Mouse (Mus musculus) heart, adult 2 months (tissue): ENCODE data around the gene Rai14. TPM values are rescaled to one million over a fixed set of nuclear protein-coding genes. Genes with fewer than 3 reads are reported as not detected.

Source experiments
- DNase-seq, 2 experiments: peaks; one replicate each; pipeline ENCODE4 v3.0.0; 2021
- H3K27ac ChIP-seq: fragments of 200-600 bp; 2 replicates; pipeline ENCODE4 v1.8.1; 2022
- H3K27me3 ChIP-seq: fragments of 200-500 bp; 2 replicates; pipeline ENCODE4 v1.6.1; 2012; ENCODE audit warnings: mild to moderate bottlenecking, low read length, inconsistent platforms, mixed read lengths; ENCODE audit not compliant: control insufficient read depth, insufficient read depth
- H3K36me3 ChIP-seq: fragments of 200-500 bp; 2 replicates; pipeline ENCODE4 v1.6.1; 2012; ENCODE audit warnings: low read length, inconsistent platforms; ENCODE audit not compliant: control insufficient read depth, insufficient read depth
- H3K4me1 ChIP-seq: fragments of 200-500 bp; 2 replicates; pipeline ENCODE4 v1.6.1; 2011; ENCODE audit warnings: low read length; ENCODE audit not compliant: control insufficient read depth, insufficient read depth
- H3K4me3 ChIP-seq: fragments of 200-600 bp; 2 replicates; pipeline ENCODE4 v1.8.1; 2022
- H3K79me2 ChIP-seq: fragments of 200-500 bp; replicated peaks from 2 replicates; pipeline ENCODE4 v1.6.1; 2012; ENCODE audit warnings: mild to moderate bottlenecking, inconsistent platforms, low read length, moderate library complexity, mixed read lengths; ENCODE audit not compliant: control insufficient read depth, insufficient read depth
- H3K9ac ChIP-seq: fragments of 200-500 bp; 2 replicates; pipeline ENCODE4 v1.6.1; 2012; ENCODE audit warnings: low read depth, mild to moderate bottlenecking, control low read depth, inconsistent platforms, low read length, mixed read lengths
- CTCF ChIP-seq: fragments of 200-600 bp; IDR thresholded peaks from 2 replicates; pipeline ENCODE4 v1.8.1; 2022; ENCODE audit warnings: antibody characterized with exemption, mild to moderate bottlenecking, moderate library complexity
- EP300 ChIP-seq: fragments of 200-500 bp; IDR thresholded peaks from 2 replicates; pipeline ENCODE4 v1.6.1; 2011; ENCODE audit warnings: low read depth, low read length, control low read depth; ENCODE audit not compliant: insufficient read depth
- POLR2A ChIP-seq: fragments of 200-500 bp; IDR thresholded peaks from 2 replicates; pipeline ENCODE4 v1.6.1; 2011; ENCODE audit warnings: mild to moderate bottlenecking, low read depth, low read length, control low read depth; ENCODE audit not compliant: insufficient read depth
- WGBS: fragments of 180-500 bp; shearing (Covaris S2); methylation state at CpG from one replicate; pipeline ENCODE4 v1.1.7; 2018; 5-methylcytosine and 5-hydroxymethylcytosine counted together
- intact Hi-C: fragments of 180-260 bp; cut with DNase I; formaldehyde crosslinking; loops from one replicate; pipeline ENCODE4 v1.15.1; 2025
- polyA plus RNA-seq: library from polyadenylated mRNA; depleted of rRNA; stranded (reverse); fragments of >200 nt; gene quantifications from 2 replicates; pipeline ENCODE4 v1.2.3, GENCODE M21; 2012
- total RNA-seq, 2 experiments: library from RNA; stranded (reverse); gene quantifications; 2 replicates each; pipeline ENCODE4 v1.2.3; 2021

Gene Rai14
- total and polyA plus RNA-seq, 3 experiments: 1.1 to 4.3 (median 3.7) TPM

DNA sequence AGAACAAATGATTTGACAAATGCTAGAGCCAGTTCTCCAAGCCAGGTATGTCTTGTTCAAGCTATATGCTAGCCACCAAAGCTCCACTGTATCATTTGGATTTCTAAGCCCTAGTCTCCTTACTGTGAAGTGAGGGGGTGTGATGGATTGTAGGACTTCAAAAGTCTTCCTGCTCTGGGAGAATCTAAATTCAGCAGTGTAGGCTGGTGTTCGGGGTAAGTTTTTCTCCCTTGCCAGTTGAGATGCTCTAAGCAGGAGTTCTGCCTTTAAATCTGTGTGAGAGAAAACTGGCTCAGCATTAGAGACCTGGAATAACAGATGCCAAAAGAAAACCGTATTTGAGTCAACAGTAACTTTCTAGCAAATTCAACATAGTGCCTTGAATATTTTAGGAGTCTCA, 35.9 kb upstream of the Rai14 start:
- H3K79me2 ChIP-seq: no peaks in the 10 kb centered on the region
- no peak for DNase-seq
- no peaks in the 10 kb centered on the region for H3K27me3 ChIP-seq
- WGBS: 76% methylated on average over 2 of the region's 2 CpGs
- H3K9ac ChIP-seq: no peak overlapping the region
- H3K27ac ChIP-seq: no peak overlapping the region
- intact Hi-C loops: no loop called here
- no peak overlapping the region for H3K4me3 ChIP-seq
- peaks cover 2% of the 10 kb centered on the region; the same call in 1 of the 2 replicates for H3K4me1 ChIP-seq
- no peaks in the 10 kb centered on the region for H3K36me3 ChIP-seq
- TF ChIP-seq POLR2A (no peak), CTCF (no peak), EP300 (no peak)

DNA sequence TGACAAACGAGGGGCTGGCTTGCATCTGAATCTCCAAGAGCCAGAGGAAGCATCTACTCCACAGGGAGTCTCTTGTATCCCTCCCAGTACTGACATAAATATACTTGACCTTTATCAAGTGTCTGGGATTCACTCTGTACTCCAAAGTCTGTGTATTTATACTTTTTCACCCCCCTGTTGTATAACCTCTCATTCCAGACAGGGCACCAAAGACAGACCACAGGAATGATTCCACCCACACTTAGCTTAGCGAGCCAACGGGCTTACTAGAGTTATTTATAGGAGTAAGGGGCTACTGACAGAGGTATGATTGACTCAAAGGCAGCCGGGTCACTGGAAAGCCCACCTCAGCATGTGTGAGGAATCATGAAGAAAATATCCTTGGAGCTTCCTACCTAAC, 35.3 kb upstream of the Rai14 start:
- Histone ChIP-seq H3K27me3 (no peaks in the 10 kb centered on the region), H3K4me3 (no peak overlapping the region), H3K79me2 (no peaks in the 10 kb centered on the region), H3K36me3 (no peaks in the 10 kb centered on the region), H3K9ac (no peak overlapping the region), H3K27ac (no peak overlapping the region), H3K4me1 (peaks cover 2% of the 10 kb centered on the region; the same call in 1 of the 2 replicates)
- 72% methylated on average over 4 of the region's 4 CpGs for WGBS
- DNase-seq: no peak
- TF ChIP-seq POLR2A (no peak), CTCF (no peak), EP300 (no peak)
- intact Hi-C loops: loop anchor here (10.0 kb wide), 1 partner anchor 65 kb away; no protein-coding TSS in a partner anchor

- WGBS: 55% methylated on average over 8 of the region's 8 CpGs
Observed at GRCm38 (mm10) chr15:10747638-10748037, 33.2 kb upstream of the Rai14 start.

DNA sequence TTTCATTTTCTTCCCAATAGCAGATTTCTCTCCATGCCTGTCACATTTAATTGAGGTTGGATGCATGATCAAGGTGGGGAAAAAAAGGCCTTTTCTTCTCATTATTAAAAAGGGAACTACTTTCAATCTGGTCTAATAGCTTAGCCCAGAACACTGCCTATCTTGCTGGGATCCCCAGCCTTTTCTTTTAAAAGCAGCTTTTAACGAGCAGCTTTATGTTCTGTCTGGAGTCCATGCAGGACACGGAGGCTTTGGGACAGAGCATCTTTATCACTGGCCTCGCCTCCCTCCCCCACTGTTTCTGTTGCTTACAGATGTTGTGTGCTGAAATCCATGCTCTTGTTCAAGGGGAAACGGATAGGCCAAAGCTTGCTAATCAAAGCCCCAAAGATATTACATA, 32.8 kb upstream of the Rai14 start:
- H3K27ac ChIP-seq: no peak overlapping the region
- no peaks in the 10 kb centered on the region for H3K36me3 ChIP-seq
- DNase-seq: no peak
- intact Hi-C loops: loop anchor here (10.0 kb wide), 1 partner anchor 68 kb away; no protein-coding TSS in a partner anchor
- H3K9ac ChIP-seq: no peak overlapping the region
- WGBS: 53% methylated on average over 4 of the region's 4 CpGs
- H3K4me1 ChIP-seq: peaks cover 2% of the 10 kb centered on the region; the same call in 1 of the 2 replicates
- TF ChIP-seq CTCF (no peak), EP300 (no peak), POLR2A (no peak)
- H3K27me3 ChIP-seq: no peaks in the 10 kb centered on the region
- no peak overlapping the region for H3K4me3 ChIP-seq
- H3K79me2 ChIP-seq: no peaks in the 10 kb centered on the region

More at GRCm38 (mm10) chr15:10747638-10748037, 33.2 kb upstream of the Rai14 start:
- intact Hi-C loops: loop anchor here (10.0 kb wide), 1 partner anchor 67 kb away; no protein-coding TSS in a partner anchor
- Histone ChIP-seq H3K36me3 (no peaks in the 10 kb centered on the region), H3K4me3 (no peak overlapping the region), H3K9ac (no peak overlapping the region), H3K79me2 (no peaks in the 10 kb centered on the region), H3K27ac (no peak overlapping the region), H3K4me1 (peaks cover 2% of the 10 kb centered on the region; the same call in 1 of the 2 replicates), H3K27me3 (no peaks in the 10 kb centered on the region)
- no peak for DNase-seq
- TF ChIP-seq EP300 (no peak), POLR2A (no peak), CTCF (no peak)

- Histone ChIP-seq H3K27me3 (no peaks in the 10 kb centered on the region), H3K27ac (no peak overlapping the region), H3K4me3 (no peak overlapping the region), H3K36me3 (no peaks in the 10 kb centered on the region), H3K79me2 (no peaks in the 10 kb centered on the region), H3K9ac (no peak overlapping the region), H3K4me1 (peaks cover 2% of the 10 kb centered on the region)
- TF ChIP-seq POLR2A (no peak), EP300 (no peak)
- intact Hi-C loops: loop anchor here (10.0 kb wide), 1 partner anchor 68 kb away; no protein-coding TSS in a partner anchor
- DNase-seq: no peak
- 66% methylated on average over 4 of the region's 4 CpGs for WGBS
Observed at GRCm38 (mm10) chr15:10746303-10747051, 32.1 kb upstream of the Rai14 start.

- H3K36me3 ChIP-seq: 0 out of 2 replicates have a peak, but pooled peaks cover 2% of the 10 kb centered on the region
- no peak for TF ChIP-seq POLR2A
- TF ChIP-seq CTCF: no peak
- TF ChIP-seq EP300: no peak
- no peak for DNase-seq
- H3K27me3 ChIP-seq: no peaks in the 10 kb centered on the region
- peaks cover 5% of the 10 kb centered on the region for H3K4me1 ChIP-seq
- WGBS: 45% methylated on average over 6 of the region's 6 CpGs
- intact Hi-C loops: loop anchor here (10.0 kb wide), 1 partner anchor 72 kb away; no protein-coding TSS in a partner anchor
- H3K79me2 ChIP-seq: no peaks in the 10 kb centered on the region
- H3K27ac ChIP-seq: no peak overlapping the region
- no peak overlapping the region for H3K9ac ChIP-seq
- H3K4me3 ChIP-seq: no peak overlapping the region
Observed at GRCm38 (mm10) chr15:10742441-10742840, 28.0 kb upstream of the Rai14 start.
